Mouse (Mus musculus): ENCODE measurements at regions not wholly inside any gene's neighbourhood (a gene's known extent, or its start where the extent isn't known, plus 50 kb on each side); places are given as distances from the start of the nearest gene placed in this dataset.

DNA sequence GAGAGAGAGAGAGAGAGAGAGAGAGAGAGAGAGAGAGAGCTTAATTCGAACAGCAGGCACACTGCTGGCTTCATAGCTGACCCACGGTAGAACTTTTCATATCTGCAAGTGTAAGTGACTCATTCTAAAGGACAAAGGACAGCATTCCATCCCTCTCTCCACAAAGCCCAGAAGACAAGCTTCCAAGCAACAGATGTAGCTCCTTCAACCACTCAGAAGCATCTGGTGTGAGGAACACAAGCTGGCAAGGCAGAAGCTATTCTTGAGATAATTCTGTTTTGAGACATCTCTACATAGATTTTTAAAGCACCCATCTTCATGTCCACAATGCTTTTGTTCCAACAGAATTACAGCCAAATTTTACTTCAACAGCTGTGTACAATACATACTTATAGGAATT is 294.2 kb upstream of the Gria1 start:
- DNase-seq (ENCODE audit: low read depth, low spot score) = peak; percentile 72

DNA sequence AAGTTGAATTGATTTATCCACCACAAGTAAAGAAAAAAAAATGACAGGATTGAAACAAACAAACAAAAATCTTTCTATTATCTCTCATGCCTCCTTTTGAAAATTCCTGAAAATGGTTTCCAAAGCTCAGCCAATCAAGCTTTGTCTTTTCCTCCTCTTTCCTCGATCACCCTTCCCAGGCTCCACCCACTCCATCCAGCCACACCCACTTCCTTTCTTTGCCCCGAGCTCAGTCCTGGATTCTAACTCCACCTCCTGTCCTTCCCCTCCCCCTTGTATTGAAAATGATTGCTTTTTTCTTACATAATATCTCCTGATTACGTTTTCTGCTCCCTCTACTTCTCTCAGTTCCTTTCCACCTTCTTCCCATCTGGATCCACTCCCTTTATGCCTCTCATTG is 286.0 kb upstream of the Gria1 start:
- DNase-seq (ENCODE audit: low read depth, low spot score) = no peak

DNA sequence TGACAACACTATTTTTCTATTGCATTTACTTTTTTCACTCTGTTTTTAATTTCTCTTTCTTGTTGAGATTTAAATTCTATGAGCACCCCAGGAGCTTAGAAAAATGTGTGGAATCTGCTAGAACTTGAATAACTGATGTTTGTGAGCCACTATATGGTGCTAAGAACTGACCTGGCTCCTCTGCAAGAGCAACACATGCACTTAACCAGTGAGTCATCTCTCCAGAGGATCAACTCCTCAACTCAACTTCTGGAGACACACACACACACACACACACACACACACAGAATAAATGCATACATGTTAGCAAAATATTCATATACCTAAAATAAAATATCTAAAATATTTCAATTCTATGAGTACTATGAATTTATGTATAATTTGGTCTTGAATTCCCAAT is 285.0 kb upstream of the Gria1 start:
- DNase-seq (ENCODE audit: low read depth, low spot score) = no peak

DNA sequence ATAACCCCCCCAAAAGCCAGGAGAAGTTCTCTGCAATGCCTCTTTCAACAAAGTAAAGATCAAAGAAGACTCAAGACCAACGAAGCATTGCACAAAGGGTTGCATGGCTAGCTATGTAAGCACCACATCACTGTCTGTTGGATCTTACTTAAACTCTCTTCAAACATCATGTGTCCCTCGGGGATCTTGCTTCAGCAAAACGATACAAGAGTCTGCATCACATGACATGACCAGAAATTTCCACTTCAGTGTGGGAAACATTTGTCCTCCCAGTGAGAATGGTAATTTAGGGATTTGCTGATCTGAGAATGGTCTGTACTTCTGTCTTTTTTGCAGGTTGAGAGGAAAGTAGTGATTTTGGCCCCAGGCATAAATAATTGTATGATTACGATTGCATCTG is 283.6 kb upstream of the Gria1 start:
- DNase-seq (ENCODE audit: low read depth, low spot score) = no peak

DNA sequence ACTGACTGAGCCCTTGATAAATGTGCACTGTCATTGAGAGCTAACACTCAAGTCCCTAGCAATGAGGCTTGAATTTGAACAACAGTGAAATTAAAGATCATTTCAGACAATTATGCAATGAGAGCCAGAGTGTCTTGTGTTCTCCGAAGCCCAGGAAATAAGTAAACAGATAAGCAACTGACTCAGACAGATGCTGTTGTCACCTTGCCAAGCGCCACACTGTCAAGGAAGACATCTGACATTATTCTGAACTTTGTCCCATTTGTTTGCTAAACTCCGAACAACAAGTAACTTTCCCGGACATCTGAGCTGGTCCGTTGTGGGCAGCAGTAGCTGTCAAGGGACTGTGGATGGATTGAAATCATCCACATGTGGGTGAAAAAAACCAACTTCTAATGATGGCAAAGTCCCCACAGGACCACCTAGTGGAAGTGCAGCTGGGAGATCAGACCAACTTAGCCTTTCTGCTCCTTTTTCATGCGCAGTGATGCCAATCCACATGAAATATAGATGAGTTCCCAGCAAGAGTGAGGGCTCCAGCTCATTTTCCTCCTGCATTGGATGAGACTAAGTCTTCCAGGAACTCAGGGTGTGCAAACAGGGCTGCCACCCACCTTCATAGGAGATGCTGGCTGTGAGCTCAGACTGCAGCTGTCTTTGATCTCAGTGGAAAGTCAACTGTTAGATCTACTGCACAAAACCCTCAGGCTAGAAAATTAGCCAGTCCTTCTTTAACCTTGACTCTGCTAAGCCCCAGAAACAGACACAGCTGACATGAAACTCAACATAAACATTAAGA is 282.8 kb upstream of the Gria1 start:
- DNase-seq (ENCODE audit: low read depth, low spot score) = peak; percentile 64

DNA sequence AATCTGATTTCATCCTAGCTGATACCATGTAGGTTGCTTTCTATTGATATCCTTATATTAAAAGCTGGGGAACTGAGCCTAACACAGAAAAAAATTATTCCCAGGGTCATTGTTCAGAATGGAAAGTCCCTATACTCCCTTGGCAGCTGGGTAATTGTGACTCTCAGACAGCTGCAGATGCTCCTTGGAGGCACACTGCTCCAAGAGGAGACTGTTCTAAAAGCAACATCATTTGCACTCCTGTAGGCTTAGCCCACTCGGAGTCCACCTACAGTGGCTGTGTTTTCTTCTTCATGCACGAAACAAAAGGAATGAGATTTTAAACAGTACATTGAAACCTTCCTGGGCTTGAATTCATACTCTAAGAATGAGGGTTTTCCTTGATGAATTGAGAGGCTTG is 269.3 kb upstream of the Gria1 start:
- no peak for DNase-seq (ENCODE audit: low read depth, low spot score)

DNA sequence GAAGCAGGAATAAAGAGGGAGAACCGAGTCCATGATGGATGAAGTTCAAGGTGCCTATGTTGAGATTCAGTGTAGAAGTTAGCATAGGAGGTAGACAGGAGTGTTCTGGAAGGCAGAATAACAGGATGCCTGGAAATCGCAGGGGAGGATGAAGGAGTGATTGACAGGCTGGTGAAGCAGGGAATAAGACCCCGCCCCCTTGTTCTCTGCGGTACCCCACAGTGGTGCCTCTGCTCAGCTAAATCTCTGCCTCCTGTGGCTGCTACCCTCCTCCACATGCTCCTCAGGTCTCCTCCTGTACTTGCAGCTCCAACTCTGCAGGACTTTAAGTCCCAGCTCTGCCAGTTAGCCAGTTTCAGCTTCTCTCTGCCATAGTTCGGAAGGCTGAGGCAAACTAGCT is 261.2 kb upstream of the Gria1 start:
- no peak for DNase-seq (ENCODE audit: low read depth, low spot score)

DNA sequence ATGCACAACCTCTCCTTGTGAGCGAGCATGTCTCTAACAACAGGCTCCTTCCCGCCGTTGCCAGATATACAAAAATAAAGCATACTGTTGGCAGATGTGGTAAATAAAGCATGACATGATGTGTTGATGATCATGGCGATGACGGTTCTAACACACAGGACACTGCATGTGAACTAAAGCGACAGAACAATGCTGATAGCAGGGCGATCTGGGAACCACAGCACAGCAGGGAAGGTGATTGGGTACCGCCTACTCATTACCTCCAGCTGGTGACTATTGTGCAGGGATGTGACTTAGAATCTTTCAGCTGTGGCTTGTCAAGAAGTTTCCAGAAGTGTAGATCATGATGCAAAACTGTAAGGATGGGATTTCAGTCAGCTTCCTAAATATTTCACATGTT is 260.5 kb upstream of the Gria1 start:
- DNase-seq (ENCODE audit: low read depth, low spot score) = no peak

DNA sequence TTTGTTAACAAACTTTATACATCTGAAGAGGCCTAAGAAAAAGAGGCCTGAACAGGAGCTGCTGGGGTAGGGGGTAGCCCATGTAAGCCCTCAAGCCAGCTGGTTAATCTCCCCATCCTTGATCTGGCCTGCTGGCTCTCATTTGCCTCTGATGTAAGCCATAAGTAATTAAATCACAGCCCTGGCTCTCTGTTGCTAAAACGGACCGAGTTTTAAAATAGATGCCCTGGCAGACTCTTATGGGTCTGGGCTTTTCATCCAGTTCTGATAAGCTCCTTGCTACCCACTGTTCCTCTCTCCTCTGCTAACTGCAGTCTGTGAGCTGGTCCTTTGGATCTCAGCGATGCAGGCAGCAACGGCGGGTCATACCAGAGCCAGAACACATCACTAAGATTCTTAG is 259.3 kb upstream of the Gria1 start:
- DNase-seq (ENCODE audit: low read depth, low spot score) = no peak

DNA sequence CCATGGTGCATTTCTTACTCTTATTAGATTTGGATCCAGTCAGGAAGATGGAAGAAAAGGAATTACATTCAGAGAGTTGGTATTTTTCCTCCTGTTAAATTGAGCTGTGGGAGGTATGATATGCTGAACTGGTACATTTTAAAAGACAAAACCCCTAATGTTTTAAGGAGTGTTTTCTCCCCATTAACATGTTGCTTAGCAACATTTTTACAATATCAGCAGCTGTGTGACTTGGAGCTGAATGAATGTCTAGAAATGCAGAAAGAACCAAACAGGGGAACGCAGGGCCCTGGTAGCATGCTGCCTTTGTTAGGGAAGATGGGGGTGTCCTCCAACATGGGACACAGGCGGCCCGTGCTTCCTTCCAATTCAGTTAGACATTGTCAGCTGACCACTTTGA is 257.5 kb upstream of the Gria1 start:
- peak; percentile 50 for DNase-seq (ENCODE audit: low read depth, low spot score)

DNA sequence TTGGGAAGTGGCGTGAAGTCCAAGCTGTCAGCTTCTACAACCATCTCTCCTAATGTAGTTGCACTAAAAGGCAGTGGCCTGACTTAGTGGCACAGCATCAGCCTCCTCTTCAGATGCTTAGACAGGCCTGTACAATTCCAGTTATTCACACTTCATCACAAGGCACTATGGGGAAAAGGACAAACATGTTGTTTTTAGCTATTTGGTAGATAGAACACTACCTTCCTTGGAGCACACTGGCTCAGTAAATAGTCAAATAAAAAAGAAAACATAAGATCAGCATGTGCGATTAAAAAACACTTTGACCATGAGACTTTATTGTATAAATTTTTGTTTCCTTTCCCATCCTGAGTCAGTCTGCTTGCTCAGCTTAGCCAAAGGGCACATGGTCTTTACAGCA is 250.7 kb upstream of the Gria1 start:
- no peak for DNase-seq (ENCODE audit: low read depth, low spot score)

DNA sequence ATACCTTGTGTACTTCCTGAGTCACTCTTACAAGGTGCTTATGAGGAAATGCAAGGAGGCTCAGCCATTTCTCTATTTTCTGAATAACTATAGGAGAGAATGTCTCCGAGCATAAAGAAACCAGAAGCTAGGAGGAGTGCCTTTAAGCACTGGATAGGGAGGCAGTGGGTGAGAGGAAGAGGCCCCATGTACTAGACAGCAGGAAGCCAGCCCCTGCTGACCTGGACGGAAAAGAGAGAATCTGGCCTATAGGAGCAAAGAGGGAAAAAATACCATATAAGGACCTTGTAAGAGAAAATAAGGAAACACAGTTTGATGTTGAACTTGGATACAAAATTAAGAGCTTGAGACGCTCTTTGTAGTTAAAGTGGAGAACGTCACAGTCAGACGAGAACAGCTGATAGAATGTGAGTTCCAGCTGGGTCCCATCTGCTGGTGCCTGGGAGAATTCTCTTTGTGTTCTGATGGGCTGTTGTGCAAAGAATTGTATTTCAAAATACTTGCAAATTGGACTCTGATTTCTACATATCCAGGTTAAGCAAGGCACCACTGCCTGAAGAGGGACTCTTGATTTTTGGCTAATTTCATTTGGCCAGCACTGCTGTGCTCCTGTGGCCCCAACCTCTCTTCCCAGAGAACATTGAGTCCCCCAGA is 248.6 kb upstream of the Gria1 start:
- no peak for DNase-seq (ENCODE audit: low read depth, low spot score)

DNA sequence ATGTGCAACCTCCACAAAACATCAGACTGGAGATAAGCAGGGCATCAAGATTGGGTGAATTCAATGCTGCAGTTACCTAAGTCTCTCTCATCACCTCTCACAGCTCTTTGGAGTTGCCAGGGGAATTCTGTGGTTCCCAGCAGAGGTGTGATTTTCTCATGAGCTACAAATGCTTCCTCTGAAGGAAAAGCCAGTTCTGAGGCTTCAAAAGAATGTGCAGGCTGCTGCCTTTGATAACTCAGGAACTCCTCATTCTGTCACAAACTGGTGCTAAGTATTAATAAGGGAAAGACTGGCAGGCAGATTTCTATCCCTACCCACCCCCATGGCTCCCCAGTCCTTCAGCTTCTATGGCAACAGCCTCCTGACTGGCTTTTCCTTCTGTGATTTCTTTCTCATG is 243.8 kb upstream of the Gria1 start:
- DNase-seq (ENCODE audit: low read depth, low spot score) = peak; percentile 62

DNA sequence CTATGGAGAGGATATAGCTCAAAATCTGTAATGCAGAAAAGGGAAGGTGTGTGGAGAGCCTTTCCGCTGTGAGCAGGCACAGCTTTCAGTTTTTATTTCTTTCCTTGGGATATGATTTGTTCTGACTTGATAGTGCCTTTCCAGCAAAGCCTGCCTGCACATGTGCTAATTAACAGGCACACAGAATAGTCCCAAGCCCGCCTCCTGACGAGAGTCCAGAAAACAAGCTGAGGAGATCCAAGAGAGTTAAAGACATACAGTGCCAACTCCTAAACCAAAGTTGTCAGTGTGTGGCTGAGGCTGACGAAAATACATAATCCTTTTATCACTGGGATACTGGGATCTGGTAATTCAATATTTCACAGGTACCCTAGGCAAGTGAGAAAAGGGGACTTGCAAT is 224.8 kb upstream of the Gria1 start:
- DNase-seq (ENCODE audit: low read depth, low spot score) = no peak

DNA sequence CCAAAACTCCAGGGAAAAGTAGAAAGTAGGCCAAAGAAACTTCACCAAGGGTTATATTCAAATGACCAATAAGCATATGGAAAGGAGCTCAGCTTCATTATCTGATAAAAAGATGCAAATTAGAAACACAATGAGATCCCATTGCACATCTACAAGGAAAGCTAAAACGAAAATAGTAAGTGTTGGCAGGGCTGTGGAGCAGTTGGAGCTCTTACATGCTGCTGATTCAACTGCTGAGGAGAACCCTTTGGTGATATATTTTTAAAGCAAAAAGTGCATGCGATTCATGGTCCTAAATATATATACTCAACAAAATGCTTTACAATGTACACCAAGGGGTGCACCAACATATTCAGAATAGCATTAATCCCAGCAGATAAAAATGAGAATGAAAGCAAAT is 218.5 kb upstream of the Gria1 start:
- DNase-seq (ENCODE audit: low read depth, low spot score) = peak; percentile 76

DNA sequence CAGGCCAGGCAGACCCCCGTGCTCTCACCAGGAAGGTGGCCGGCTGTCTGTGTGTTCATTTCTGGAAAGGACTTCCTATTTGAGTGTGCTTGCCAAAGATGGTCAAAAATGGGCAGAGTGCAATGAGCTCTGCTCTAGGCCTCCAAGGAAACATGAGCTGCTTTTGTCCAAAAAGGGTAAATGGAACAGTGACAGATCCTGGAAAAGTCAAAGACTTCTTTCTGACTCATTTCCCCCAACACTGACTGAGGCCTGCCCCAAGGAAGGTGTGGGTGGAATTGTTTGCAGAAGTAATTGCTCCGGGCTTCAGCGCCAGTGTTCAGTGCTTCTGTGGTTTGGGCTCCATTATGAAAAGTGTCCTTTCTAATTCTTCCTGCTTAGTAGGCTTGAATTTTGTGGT is 203.9 kb upstream of the Gria1 start:
- DNase-seq (ENCODE audit: low read depth, low spot score) = no peak

DNA sequence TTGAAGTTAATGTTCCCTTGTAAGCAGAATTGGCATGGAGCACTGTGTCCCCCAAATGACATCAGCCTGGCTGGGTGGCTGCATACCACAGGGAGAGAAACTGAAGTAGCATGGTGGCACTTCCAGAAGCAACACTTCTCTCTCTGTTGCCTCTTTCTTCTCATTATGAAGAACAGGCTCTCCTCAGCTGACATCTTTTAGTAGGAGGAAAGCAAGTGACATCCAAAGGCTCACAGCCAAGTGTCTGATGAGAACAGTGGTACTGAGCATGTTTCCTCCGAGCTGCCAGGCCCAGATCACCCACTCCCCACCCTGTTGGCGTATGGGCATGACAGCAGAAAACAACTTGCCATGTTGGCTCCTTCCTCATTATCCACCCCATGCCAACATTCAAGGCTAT is 201.0 kb upstream of the Gria1 start:
- no peak for DNase-seq (ENCODE audit: low read depth, low spot score)

DNA sequence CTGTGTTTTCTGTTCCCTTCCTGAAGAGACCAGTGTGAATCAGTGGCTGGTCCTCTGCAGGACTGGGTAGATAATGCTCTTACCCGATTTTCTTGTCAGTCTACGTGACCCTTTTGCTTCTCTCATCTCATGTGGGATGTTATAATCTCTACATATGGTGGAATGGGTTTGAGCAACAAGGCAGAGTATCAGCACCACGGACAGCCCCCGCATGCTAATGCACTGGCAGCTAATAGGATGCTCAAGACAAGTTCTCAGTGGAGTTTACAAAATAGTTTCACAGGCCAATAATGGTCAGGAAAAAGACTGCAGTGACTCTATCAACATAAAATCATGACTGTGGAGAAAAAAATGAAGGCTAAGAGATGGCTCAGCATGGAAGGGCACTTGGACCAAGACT is 199.1 kb upstream of the Gria1 start:
- DNase-seq (ENCODE audit: low read depth, low spot score) = no peak

DNA sequence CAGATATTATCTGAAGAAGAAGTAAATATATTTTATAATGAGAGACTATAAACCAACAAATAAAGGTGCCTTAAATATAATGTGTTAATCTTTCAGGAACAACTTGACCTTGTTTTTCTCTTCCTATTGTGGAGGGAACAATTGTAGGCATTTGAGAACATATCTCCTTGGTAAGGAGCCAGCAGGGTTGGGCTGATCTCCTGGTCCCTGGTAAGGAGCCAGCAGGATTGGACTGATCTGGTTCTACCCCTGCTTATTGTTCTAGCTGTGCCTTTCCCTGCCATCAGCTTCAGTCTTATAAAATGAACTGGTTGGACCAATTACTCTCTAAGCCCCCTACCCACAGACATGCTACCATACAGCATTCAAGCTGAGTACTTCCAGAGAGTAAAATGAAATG is 187.7 kb upstream of the Gria1 start:
- no peak for DNase-seq (ENCODE audit: low read depth, low spot score)

DNA sequence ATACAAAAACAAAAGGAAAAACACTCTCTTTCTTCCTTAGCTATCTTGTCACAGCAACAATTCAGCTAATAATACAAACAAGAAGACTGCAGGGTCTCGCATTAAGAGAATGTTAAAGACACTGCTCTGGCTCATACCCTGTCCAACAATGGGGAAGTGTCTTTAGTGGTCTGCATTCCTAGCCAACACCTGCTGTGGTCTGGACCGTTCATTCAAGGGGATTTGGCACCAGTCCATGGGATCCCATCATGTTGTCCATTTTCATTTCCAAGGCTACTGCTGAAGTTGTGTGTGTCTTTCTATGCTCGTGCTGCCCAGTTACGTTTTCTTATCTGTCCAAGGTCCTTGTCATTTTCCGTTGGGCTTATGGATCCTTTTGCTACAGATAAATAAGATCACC is 183.7 kb upstream of the Gria1 start:
- DNase-seq (ENCODE audit: low read depth, low spot score) = no peak

DNA sequence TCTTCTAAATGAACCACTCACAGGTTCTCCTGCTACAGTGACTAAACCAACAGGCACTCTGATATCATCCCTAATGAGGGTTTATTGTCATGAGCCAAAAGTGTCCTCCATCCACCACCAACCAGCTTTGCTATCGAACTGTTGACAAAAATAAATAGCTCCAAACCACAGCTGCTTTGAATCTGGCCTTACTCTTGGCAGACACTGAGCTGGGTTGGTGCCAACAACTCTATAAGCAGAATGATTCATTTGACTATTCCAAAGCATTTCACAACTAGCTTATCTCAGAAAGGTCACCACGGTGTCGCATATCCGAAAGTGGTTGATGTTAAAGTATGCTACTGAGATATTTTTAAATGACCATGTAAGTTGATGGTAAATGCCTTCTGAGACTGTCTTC is 148.5 kb upstream of the Gria1 start:
- DNase-seq (ENCODE audit: low read depth, low spot score) = peak; percentile 43

DNA sequence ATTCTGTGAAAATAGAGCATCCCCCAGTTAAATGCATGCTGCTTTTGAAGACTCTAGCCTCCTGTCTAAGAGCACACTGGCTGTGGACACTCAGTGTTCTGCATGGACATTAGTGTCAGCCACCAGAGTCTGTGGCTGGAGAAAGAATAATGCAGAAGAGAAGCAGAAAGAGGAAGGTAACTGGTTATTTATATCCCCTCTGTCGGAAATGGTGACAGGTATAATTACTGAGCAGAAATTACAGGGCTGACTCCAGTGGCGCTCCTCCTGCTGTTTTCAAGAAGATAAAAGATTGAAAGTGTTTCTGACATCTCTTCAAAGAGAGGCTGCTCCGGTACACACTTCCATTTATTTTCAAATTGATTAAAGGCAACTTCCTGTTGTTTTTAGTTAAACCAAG is 139.5 kb upstream of the Gria1 start:
- no peak for DNase-seq (ENCODE audit: low read depth, low spot score)

DNA sequence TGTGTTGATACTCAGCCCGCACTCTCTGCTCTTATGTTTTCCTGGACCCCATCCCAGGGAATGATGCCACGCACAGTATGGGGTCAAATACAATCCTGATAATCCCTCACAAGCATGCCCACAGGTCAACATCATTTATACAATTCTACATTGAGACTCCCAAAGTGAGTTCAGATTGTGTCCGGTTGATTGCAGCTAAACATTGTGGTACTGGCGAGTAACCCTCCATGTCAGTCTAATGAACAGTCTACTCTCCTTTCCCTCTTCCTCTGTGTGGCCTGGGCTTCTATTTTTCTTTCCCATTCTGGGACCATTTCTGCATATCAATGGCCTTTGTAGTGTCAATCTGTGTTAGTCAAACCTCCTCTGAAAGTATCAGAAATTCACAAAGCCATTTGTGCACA is 112.6 kb upstream of the Gria1 start:
- no peak for DNase-seq (ENCODE audit: low read depth, low spot score)

DNA sequence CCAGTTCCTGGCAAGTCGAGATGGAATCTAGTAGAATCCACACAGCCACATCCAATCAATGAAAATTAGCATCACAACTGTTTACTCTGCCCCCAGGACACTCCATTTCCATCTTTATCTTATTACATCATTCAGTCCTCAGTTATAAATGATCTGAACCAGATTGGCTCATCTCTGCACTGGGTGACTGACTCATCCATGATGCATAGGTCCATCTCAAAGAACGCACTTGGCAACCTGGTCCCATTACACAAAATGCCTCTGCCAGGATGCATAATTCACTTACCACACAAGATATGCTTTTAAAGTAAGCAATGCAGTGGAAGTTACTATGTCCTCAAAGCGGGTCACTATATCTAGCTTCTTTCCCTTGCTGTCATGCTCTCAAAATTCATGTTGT is 110.0 kb upstream of the Gria1 start:
- DNase-seq (ENCODE audit: low read depth, low spot score) = no peak
